Mouse (Mus musculus): ENCODE results near the gene Asb10.

The Asb10 gene

DNA sequence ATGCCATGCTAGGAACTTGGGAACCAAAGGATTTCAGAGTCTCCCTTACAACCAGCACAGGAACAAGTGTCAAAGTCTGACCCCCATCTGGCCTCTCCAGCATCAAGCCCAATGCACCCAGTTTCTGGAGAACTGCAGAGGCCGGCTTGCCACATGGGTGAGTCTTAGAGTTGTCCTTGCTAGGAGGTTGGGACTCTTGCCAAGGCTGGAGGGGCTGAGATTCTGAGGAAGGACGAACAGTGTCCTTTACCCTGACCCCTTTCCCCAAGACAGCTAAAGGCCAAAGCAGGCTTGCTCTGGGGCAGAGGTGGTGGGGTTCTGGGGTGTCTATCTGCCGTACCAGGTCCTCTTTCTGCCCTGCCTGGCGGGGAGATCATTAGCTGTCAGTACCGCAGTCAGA is 4.3 kb downstream of the Asb10 start:
- DNase-seq (ENCODE audit: extremely low read depth, low read depth): no peak

- no peak for DNase-seq (ENCODE audit: extremely low read depth, low read depth)
Observed at GRCm38 (mm10) chr5:24535731-24536130, 5.0 kb downstream of the Asb10 start.

- no peak for DNase-seq (ENCODE audit: extremely low read depth, low read depth)
Observed at GRCm38 (mm10) chr5:24534292-24534691, 6.5 kb downstream of the Asb10 start.

DNA sequence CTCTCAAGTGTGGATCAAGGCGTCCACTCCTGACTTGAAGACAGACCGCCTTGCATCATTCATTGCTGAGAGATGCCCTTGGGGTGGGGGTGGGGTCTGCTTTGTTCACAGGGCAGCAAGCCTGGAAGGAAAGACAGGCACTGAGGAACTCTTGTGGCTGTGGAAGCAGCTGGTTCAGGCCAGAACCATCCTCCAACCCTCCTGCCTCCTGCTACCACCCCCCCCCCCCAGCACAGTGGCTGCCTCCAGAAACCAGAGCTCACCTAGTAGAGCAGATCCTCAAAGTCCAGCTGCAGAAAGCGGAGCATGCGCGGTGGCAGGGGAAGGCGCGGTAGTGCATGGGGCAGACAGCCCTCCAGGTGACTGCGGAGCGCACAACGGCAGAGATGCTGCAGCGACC is 7.4 kb downstream of the Asb10 start:
- DNase-seq (ENCODE audit: extremely low read depth, low read depth): no peak

DNA sequence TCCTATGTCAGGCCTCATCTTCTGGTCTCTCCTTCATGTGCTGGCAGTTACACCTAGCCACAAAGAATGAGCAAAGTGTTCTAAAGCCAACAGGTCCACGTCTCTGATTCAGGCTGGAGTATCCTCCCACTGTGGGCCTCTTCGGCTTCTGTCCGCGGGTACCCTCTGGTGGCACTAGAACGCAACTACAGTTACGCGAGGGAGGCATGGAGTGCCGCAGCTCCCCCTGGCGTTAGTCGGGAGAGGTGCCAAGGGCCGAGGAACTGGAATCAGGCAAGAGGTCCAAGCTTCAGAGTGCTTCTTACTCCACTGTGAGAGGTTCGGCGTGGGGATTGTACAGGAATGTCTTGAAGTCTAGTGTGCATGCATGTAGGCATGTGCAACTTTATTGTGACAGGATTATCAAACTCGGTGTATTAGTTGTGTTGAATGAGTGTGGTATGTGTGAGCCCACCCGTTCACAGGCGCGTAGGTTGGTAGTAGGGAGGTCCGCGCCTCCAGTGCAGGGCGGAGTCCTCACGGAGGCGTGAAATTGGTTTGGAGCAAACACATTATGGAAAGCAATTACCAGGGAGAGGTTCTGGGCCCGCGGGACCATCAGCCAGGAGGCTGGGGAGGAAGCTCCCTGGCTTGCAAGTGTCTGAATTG is 10.6 kb downstream of the Asb10 start:
- DNase-seq (ENCODE audit: extremely low read depth, low read depth): peak; percentile 60

DNA sequence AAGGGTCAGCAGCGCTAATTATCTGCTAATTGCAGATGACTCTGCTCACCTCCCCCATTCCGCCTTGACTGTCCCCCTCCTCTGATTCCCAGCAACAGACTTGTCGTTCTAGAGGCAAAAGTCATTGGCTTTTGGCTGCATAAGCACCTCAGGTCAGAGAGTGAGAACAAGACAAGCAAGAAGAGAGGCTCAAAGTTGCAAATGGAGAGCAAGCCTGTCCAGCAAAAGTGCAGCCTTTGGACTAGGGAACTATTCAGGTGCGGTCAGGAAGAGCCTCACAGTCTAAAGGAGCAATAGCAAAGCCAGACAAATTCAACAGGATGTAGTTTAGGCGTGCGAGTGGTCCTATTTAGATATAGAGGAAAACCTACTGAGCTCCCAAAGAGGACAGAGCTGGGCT is 13.0 kb downstream of the Asb10 start:
- DNase-seq (ENCODE audit: extremely low read depth, low read depth): no peak

- DNase-seq (ENCODE audit: extremely low read depth, low read depth): no peak
Observed at GRCm38 (mm10) chr5:24526889-24527230, 13.9 kb downstream of the Asb10 start, which contains the start of gene Gbx1. Gene Gbx1 (minus strand): TSS chr5:24527202.

DNA sequence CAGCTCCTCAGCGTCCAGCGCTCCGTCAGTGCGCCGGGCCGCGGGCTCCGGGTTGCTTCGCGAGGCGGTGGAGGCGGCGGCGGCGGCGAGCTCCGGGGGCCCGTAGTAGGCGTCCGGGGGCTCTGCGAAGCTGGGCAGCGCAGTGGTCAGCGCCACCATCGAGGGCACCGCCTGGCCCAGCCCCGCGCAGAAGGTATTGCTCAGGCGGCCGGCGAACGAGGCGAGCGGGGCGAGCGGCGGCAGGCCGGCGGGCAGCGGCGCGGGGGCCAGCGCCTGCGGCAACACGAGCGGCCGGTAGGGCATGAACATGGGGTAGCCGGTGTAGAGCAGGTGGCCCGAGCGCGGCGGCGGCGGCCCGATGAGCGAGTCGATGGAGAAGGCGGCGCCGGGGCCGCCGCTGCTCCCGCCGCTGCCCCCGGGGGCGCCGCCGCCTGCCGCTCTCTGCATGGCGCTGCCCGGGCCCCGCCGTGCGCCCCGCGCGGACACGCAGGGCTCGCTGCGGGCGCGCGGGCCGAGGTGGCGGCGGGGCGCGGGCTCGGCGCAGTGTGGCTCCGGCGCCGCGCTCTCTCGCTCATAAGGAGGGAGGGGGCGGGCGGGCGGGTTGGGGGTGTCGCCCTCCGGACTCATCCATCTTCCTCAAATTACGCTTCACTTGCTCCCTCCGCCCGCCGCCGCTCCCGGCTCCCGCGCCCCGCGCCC is 14.4 kb downstream of the Asb10 start:
- DNase-seq (ENCODE audit: extremely low read depth, low read depth): no peak

GRCm38 (mm10) chr5:24525360-24526189 is 15.2 kb downstream of the Asb10 start:
- no peak for DNase-seq (ENCODE audit: extremely low read depth, low read depth)

- no peak for DNase-seq (ENCODE audit: extremely low read depth, low read depth)
Observed at GRCm38 (mm10) chr5:24524522-24524921, 16.3 kb downstream of the Asb10 start.

GRCm38 (mm10) chr5:24523806-24524205 is 17.0 kb downstream of the Asb10 start:
- DNase-seq (ENCODE audit: extremely low read depth, low read depth): no peak

- DNase-seq (ENCODE audit: extremely low read depth, low read depth): no peak
Observed at GRCm38 (mm10) chr5:24521366-24521765, 19.4 kb downstream of the Asb10 start.

- DNase-seq (ENCODE audit: extremely low read depth, low read depth): no peak
Observed at GRCm38 (mm10) chr5:24512271-24512670, 28.5 kb downstream of the Asb10 start.

GRCm38 (mm10) chr5:24510635-24511034 is 30.1 kb downstream of the Asb10 start:
- DNase-seq (ENCODE audit: extremely low read depth, low read depth): no peak

GRCm38 (mm10) chr5:24508406-24508805 is 32.4 kb downstream of the Asb10 start:
- no peak for DNase-seq (ENCODE audit: extremely low read depth, low read depth)

DNA sequence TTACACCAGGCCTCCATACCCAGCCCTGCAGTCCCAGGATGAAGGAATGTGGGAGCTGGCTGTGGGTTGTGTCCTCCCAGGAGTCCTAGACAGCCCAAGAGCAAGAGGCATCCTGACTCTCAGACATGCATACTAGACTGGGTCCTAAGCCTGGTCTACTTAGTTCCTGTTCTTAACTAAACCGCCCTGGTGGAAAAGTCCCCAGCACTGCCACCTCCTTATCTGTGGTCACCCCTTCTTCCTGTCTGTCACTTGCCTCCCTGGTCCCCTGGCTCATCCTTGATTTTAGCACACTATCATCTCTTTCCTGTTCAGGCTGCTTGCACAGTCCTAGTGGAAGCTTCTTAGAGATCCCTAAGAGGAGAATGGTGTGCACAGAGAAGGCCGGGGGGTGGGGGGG is 35.3 kb downstream of the Asb10 start:
- peak; percentile 95 for DNase-seq (ENCODE audit: extremely low read depth, low read depth)

GRCm38 (mm10) chr5:24502786-24503185 is 38.0 kb downstream of the Asb10 start:
- no peak for DNase-seq (ENCODE audit: extremely low read depth, low read depth)

DNA sequence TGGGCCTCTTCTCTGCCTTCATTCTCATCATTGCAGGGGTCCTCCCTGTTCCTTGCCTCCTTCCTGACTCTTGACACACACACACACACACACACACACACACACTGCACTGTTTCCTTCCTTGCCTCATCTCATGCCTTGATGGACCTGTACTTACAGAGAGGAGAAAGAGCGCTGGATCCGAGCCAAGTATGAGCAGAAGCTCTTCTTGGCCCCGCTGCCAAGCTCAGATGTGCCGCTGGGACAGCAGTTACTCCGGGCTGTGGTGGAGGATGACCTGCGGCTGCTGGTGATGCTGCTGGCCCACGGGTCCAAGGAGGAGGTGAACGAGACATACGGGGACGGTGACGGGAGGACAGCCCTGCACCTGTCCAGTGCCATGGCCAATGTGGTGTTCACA is 39.9 kb downstream of the Asb10 start:
- no peak for DNase-seq (ENCODE audit: extremely low read depth, low read depth)

- no peak for DNase-seq (ENCODE audit: extremely low read depth, low read depth)
Observed at GRCm38 (mm10) chr5:24499113-24499512, 41.7 kb downstream of the Asb10 start.

DNA sequence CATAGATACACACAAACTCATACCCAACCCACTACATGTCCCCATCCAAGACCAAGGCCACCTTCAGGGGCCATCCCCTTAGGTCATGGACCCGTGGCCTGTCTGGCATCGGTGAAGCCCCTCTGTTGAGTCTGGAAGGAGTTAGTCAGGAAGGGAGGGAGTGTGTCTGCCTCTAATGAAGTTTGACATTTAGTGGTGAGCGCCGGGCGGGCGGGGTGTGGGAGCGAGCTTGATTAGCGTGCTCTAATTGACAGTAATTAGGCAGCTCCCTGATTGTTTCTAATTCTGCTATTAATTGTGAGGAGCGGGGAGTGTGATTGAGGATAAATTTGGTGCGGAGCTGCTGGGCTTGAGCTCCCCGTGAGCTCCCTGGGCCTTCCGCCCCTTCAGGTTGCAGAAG is 43.3 kb downstream of the Asb10 start:
- DNase-seq (ENCODE audit: extremely low read depth, low read depth): no peak

DNA sequence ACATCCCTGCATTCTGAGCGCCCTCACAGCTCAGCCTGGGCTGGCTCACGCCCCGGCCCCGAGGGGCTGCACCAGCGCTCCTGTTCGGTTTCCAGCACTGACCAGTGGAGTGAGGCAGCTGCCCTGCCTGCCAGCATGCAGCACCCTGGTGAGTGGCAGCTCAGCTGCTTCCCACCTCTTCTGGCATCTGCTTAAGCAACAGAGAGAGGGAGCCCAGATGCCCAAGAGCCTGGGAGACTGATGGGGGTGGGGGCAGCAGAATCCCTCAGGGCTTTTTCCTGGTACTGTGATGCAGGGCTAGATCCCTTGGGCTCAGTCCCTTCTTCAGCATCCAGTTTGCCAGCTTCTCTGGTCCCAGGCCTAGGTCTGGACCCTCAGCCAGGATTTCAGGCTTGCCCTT is 44.0 kb downstream of the Asb10 start:
- DNase-seq (ENCODE audit: extremely low read depth, low read depth): no peak

DNA sequence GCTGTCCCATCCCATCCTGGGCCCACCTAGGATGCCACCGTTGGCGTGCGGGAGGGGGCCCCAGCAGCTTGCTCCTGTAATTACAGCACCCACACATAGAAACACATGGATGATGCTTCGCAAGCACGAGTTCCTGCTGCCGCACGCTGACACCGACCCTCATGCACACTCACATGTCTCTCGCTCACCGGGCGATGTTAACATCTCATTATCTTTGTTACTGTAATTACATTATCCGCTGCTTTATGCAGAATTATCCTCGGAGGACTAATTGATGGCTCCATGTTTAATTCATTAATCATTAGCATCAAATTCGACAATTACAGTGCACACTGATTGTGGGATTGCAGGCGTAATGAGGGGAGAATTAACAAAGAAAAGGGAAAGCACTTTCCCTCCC is 45.8 kb downstream of the Asb10 start:
- DNase-seq (ENCODE audit: extremely low read depth, low read depth): no peak
